Mouse (Mus musculus) lung, adult 2 months (tissue): ENCODE data around the gene Kcnt2.

Source experiments
- CTCF ChIP-seq: fragments of 200-500 bp; IDR thresholded peaks from 2 replicates; pipeline ENCODE4 v1.5.1; 2011; ENCODE audit warnings: mild to moderate bottlenecking, low read length, control low read depth; ENCODE audit not compliant: insufficient read depth
- POLR2A ChIP-seq: fragments of 200-500 bp; IDR thresholded peaks from 2 replicates; pipeline ENCODE4 v1.6.1; 2011; ENCODE audit warnings: low read depth, mild to moderate bottlenecking, control low read depth, low read length, borderline replicate concordance; ENCODE audit errors: extremely low read depth

DNA sequence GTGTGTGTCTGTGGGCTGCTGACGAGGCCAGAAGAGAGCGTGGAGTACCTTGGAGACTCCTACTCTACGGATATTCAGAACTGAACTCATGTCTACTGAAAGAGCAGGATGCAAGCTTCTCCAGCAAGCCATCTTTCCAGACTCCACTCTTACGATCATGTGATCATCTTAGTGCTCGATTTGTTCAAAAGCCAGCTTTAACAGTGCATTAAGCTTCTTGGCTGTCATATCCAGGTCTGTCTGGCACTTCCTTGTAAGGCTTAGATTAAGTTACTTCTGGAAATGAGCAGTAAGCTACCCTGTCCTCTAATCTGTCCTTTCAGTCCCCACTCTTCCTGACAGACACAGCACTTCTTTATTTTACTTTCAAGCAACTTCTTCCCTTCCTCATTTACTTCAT is 20.1 kb downstream of the Kcnt2 start:
- no peak for TF ChIP-seq POLR2A
- no peak for TF ChIP-seq CTCF
